Mouse (Mus musculus) G1E (cell line): Measurements from ENCODE around the gene Myo19. TPM values are rescaled to one million over a fixed set of nuclear protein-coding genes. Genes with fewer than 3 reads are reported as not detected.

Experiments used
- ATAC-seq: 2 replicates; pipeline ENCODE4 v1.8.0; 2016; ENCODE audit warnings: mild to moderate bottlenecking; ENCODE audit not compliant: insufficient number of reproducible peaks, poor library complexity, low FRiP score, severe bottlenecking; ENCODE audit errors: extremely low read depth
- DNase-seq: peaks from one replicate; pipeline ENCODE4 v3.0.0; 2012; ENCODE audit warnings: low spot score
- H3K27me3 ChIP-seq: 2 replicates; pipeline ENCODE4 v1.6.1; 2012; ENCODE audit warnings: mild to moderate bottlenecking, low read length, inconsistent platforms; ENCODE audit not compliant: insufficient read depth
- H3K36me3 ChIP-seq: replicated peaks from 2 replicates; pipeline ENCODE3; 2012; ENCODE audit warnings: mild to moderate bottlenecking, inconsistent platforms
- H3K4me1 ChIP-seq: 2 replicates; pipeline ENCODE4 v1.6.1; 2012; ENCODE audit warnings: low read depth, low read length, inconsistent platforms, mixed read lengths; ENCODE audit not compliant: insufficient read depth
- H3K4me3 ChIP-seq: 2 replicates; pipeline ENCODE4 v1.5.1; 2012; ENCODE audit warnings: low read depth, mild to moderate bottlenecking, inconsistent platforms, low read length, moderate library complexity, mixed read lengths
- H3K9me3 ChIP-seq: replicated peaks from 2 replicates; pipeline ENCODE4 v1.6.1; 2012; ENCODE audit warnings: inconsistent platforms
- CTCF ChIP-seq: IDR thresholded peaks from 2 replicates; pipeline ENCODE4 v1.5.1; 2012; ENCODE audit warnings: low read depth, low read length, inconsistent platforms, mixed read lengths
- GATA1 ChIP-seq: IDR thresholded peaks from 2 replicates; pipeline ENCODE4 v1.6.1; 2012; ENCODE audit warnings: borderline replicate concordance, low read length, inconsistent platforms, mixed read lengths
- GATA2 ChIP-seq: IDR thresholded peaks from 2 replicates; pipeline ENCODE4 v1.6.1; 2012; ENCODE audit warnings: low read depth, low read length, inconsistent platforms, borderline replicate concordance
- POLR2AphosphoS5 ChIP-seq: IDR thresholded peaks from 2 replicates; pipeline ENCODE4 v1.6.1; 2012; ENCODE audit warnings: low read depth, low read length, inconsistent platforms; ENCODE audit not compliant: insufficient replicate concordance
- TAL1 ChIP-seq: conservative IDR thresholded peaks from 2 replicates; pipeline ENCODE4 v1.6.1; 2012; ENCODE audit warnings: low read depth, low read length, inconsistent platforms, mixed read lengths
- polyA plus RNA-seq: library from polyadenylated mRNA; stranded (reverse); fragments of >175 nt; gene quantifications from 2 replicates; pipeline ENCODE4 v1.2.3, GENCODE M21; 2012
- total RNA-seq, 2 experiments: library from RNA; stranded (forward) in 1 of 2; stranded (reverse) in 1 of 2; fragments of 200-1000 nt in 1 of 2; fragments of >200 nt in 1 of 2; fragmentation: Nextera tagmentation in 1 of 2; gene quantifications; 2 replicates each; pipeline ENCODE4 v1.2.3; 2014 to 2017

Gene Myo19
- total and polyA plus RNA-seq, 3 experiments, result 5.2 to 15.5 (median 8.9) TPM

- no peak for TF ChIP-seq TAL1
- no peak for TF ChIP-seq POLR2AphosphoS5
- TF ChIP-seq GATA2, result no peak
- TF ChIP-seq GATA1, result no peak
- no peak for TF ChIP-seq CTCF
- H3K36me3 ChIP-seq, result no peaks in the 10 kb centered on the region
- H3K27me3 ChIP-seq, result peaks cover 24% of the 10 kb centered on the region
- H3K4me3 ChIP-seq, result no peak overlapping the region
- no peak for DNase-seq
- ATAC-seq, result no peak
- H3K4me1 ChIP-seq, result no peaks in the 10 kb centered on the region
- H3K9me3 ChIP-seq, result no peaks in the 10 kb centered on the region
These were observed 72.7 kb downstream of the Myo19 start for GRCm38 (mm10) chr11:84952611-84953010.

GRCm38 (mm10) chr11:84956400-84956799 lies 76.5 kb downstream of the Myo19 start:
- TF ChIP-seq GATA1 (no peak), TAL1 (no peak), GATA2 (no peak), POLR2AphosphoS5 (no peak), CTCF (no peak)

GRCm38 (mm10) chr11:84957171-84957570 lies 77.2 kb downstream of the Myo19 start:
- DNase-seq (no peak), ATAC-seq (no peak)
- Histone ChIP-seq H3K9me3 (no peaks in the 10 kb centered on the region), H3K4me3 (no peak overlapping the region), H3K27me3 (peaks cover 19% of the 10 kb centered on the region), H3K4me1 (no peaks in the 10 kb centered on the region), H3K36me3 (no peaks in the 10 kb centered on the region)
- TF ChIP-seq TAL1, result no peak
- no peak for TF ChIP-seq GATA1
- TF ChIP-seq GATA2, result no peak
- TF ChIP-seq CTCF, result no peak

More at GRCm38 (mm10) chr11:84956400-84956799, 76.5 kb downstream of the Myo19 start:
- Histone ChIP-seq H3K4me3 (no peak overlapping the region), H3K27me3 (peaks cover 19% of the 10 kb centered on the region), H3K9me3 (no peaks in the 10 kb centered on the region), H3K4me1 (no peaks in the 10 kb centered on the region), H3K36me3 (no peaks in the 10 kb centered on the region)
- no peak for DNase-seq
- no peak for ATAC-seq

GRCm38 (mm10) chr11:84957591-84958270 lies 77.8 kb downstream of the Myo19 start, which contains the start of gene Car4:
Gene Car4 (plus strand): TSS chr11:84957786.
- no peaks in the 10 kb centered on the region for H3K9me3 ChIP-seq
- H3K27me3 ChIP-seq, result peaks cover 22% of the 10 kb centered on the region
- DNase-seq (no peak), ATAC-seq (no peak)
- H3K4me3 ChIP-seq, result no peak within 1 kb of the TSS
- no peaks in the 10 kb centered on the region for H3K36me3 ChIP-seq
- no peaks in the 10 kb centered on the region; the same call in 1 of the 2 replicates for H3K4me1 ChIP-seq
- TF ChIP-seq GATA1, result no peak
- TF ChIP-seq TAL1, result no peak
- no peak for TF ChIP-seq CTCF
- TF ChIP-seq POLR2AphosphoS5, result no peak
- TF ChIP-seq GATA2, result no peak

GRCm38 (mm10) chr11:84958271-84958630 lies 78.3 kb downstream of the Myo19 start:
- no peaks in the 10 kb centered on the region; the same call in 1 of the 2 replicates for H3K4me1 ChIP-seq
- H3K9me3 ChIP-seq, result no peaks in the 10 kb centered on the region
- peaks cover 25% of the 10 kb centered on the region for H3K27me3 ChIP-seq
- ATAC-seq, result no peak
- TF ChIP-seq GATA2 (no peak), TAL1 (no peak), POLR2AphosphoS5 (no peak)
- no peak overlapping the region for H3K4me3 ChIP-seq
- no peak for DNase-seq
- H3K36me3 ChIP-seq, result no peaks in the 10 kb centered on the region

- peaks cover 30% of the 10 kb centered on the region for H3K27me3 ChIP-seq
- no peak for TF ChIP-seq POLR2AphosphoS5
- no peak for TF ChIP-seq GATA2
- TF ChIP-seq GATA1, result no peak
- no peak for TF ChIP-seq TAL1
- TF ChIP-seq CTCF, result no peak
- no peaks in the 10 kb centered on the region; the same call in 1 of the 2 replicates for H3K4me1 ChIP-seq
- DNase-seq (no peak), ATAC-seq (no peak)
- H3K36me3 ChIP-seq, result no peaks in the 10 kb centered on the region
- H3K4me3 ChIP-seq, result no peak overlapping the region
- H3K9me3 ChIP-seq, result no peaks in the 10 kb centered on the region
These were observed 79.2 kb downstream of the Myo19 start for GRCm38 (mm10) chr11:84959181-84959580.
